Mouse (Mus musculus): ENCODE measurements at regions not wholly inside any gene's neighbourhood (a gene's known extent, or its start where the extent isn't known, plus 50 kb on each side); places are given as distances from the start of the nearest gene placed in this dataset.

DNA sequence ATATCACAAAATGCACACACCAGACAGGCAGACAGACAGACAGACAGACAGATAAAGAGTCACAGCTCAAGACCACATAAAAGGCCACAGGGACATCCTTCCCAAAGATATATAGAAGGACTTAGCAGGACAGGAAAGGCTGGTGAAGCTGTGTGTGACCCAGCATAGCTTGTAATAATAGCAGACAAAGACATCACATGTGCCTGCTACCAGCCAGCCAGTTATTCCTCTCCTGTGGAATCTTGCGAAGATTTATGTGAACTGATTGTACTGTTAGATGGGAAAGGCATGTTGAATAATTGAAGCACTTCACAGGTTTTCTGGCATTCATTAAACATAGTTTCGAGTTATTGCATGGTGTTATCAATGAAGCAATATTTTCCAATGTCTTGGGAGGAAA is 119.1 kb upstream of the Gas2 start:
- TF ChIP-seq CTCF (IDR thresholded peaks at IDR 0.05; ENCODE audit: extremely low read depth, insufficient read depth, insufficient read length, insufficient replicate concordance) (no peak), POLR2A (IDR thresholded peaks at IDR 0.05; ENCODE audit: low read depth, low read length) (no peak)
